Mouse (Mus musculus) adrenal gland, postnatal 4 days (tissue): ENCODE results near the gene Izumo4. TPM values are rescaled to one million over a fixed set of nuclear protein-coding genes. Genes with fewer than 3 reads are reported as not detected.

Experiments
- DNase-seq, 2 experiments: peaks; one replicate each; pipeline ENCODE4 v3.0.0; 2021 to 2022; ENCODE audit warnings: low spot score in 2 of 2, mixed read lengths in 2 of 2
- total RNA-seq, 2 experiments: library from RNA; stranded (reverse); gene quantifications; 2 replicates each; pipeline ENCODE4 v1.2.3; 2021

Izumo4 gene
- total RNA-seq, 2 experiments from 2014 or later: 18.3 to 24.9 TPM

GRCm38 (mm10) chr10:80669018-80669417 is 33.0 kb upstream of the Izumo4 start:
- no peak for DNase-seq

- no peak for DNase-seq
These were observed 32.1 kb upstream of the Izumo4 start for GRCm38 (mm10) chr10:80669737-80670485.

DNA sequence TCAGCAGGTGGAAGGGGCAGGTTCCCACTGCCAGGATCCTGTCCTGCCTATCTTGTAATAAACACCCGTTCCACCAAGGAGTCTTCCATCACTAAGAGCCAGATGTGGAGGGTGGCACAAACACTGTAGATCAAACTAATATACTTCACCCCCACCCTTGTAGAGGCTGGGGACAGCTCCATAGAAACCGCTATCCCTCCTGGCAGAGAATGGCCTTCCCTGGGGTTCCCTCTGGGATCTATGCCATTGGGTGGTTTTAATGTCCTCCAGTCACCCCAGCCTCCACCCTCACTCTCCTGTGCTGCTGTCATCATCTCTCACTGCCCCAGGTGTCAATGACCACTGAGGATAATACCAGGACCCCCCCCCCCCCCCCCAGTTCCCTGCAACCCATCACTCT is 31.5 kb upstream of the Izumo4 start:
- DNase-seq: no peak

DNA sequence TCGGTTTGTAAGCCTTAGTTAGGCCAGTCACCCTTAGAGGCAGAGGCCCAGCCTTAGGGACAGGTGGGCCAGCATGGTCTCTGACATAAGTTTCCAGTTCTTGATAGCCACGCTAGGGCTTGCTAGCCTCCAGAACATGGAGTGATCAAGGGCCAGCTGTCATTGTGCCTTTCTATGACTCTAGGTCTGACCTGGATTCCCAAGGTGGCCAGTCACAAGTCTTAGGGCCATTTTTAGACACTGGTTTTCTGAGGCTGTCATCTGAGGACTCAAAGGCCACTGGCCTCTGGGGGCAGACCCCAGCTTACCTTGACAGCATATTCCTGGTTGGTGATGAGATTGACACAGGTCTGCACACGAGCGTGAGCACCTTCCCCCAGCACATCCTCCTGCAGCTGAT is 30.7 kb upstream of the Izumo4 start:
- no peak for DNase-seq

- DNase-seq: no peak
These were observed 29.9 kb upstream of the Izumo4 start for GRCm38 (mm10) chr10:80671936-80672690.

- no peak for DNase-seq
These were observed 28.3 kb upstream of the Izumo4 start for GRCm38 (mm10) chr10:80673690-80674089.

DNA sequence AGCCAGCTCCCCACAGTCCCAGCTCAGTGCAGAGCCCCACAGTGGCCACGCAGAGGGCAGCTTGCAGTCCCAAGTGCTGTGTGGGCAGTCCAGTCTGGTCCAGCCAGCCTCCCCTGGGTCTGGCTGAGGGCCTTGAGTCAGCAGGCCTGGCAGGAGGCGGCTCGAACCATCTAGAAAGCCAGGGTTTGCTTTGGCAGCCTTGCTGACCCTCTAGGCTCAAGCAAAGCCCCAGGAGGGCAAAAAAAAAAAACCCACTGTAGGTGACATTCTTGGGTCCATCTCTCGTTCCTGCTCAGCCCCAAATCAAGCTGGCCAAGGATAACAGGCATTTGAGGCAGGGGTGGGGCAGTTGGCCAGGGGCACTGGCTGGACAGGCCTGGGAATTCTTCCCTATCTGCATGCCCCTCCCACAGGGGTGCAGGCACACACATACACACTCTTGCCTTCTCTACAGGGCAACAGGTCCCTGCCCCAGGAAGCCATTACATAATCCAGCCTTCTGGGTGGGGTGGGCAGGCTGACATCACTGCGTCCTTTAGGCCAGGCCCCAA is 27.7 kb upstream of the Izumo4 start:
- DNase-seq: no peak

DNA sequence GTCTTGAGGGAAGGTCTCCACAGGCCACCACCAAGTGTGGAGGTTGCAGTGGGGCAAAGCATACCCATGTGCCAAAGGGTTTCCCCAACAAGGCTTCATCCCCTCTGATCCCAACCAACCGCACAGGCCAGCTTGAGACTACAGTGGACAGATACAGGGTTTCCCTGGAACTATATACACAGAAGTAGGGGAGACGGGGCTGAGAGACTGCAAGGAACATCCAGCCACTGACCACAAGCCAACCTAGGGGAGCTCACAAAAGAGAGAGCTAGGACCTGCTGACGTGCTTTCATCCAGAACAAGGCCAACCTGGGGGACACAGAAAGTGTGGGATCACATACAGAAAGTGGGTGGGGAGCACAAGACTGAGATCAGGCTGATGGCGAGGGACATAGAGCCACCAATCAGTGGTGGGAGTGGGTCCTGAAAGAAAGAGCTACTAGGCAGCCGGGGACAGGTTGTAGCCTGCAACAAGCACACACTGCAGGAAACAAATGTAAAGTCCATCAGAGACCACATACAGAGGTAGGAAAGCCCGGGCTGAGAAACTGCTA is 27.1 kb upstream of the Izumo4 start:
- DNase-seq: no peak

- no peak for DNase-seq
These were observed 26.4 kb upstream of the Izumo4 start for GRCm38 (mm10) chr10:80675405-80676197.

DNA sequence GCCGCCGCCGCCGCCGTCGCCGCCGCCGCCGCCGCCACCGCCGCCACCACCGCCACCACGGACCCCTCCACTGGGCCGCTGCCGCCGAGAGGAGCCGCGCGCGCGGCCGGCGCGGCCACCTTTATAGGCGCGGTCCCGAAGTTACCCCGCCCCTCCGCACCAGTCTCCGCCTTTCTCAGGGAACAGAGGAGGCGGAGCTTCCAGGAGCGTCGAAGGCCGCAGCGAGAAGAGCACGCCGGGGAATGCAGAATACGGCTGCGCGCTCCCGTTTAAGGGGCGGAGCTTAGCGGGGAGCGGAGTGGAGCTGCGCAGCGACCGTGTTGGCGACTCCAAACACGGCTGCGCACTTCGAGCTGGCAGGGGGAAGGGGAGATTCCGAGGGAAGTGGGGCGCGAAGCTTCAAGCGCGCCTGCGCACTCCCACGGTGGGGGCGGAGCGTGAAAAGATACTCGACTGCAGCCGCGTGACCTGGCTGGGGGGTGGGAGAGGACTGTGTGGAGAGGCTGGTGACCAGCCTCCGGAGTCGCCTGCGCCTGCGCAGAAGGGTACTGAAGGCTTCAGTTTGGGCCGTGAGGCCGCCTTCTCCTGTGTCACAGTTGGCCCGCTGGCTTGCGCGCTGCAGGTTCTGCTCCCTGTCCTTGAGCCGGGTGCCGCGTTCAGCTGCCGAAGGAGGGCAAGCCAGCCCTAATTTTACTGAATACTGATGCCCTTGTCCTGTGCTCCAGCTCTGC is 25.6 kb upstream of the Izumo4 start:
- peak; percentile 99 for DNase-seq

GRCm38 (mm10) chr10:80677128-80677875 is 24.7 kb upstream of the Izumo4 start:
- no peak for DNase-seq

- DNase-seq: peak; percentile 67 to 87
These were observed 24.0 kb upstream of the Izumo4 start, which contains the start of gene Mknk2 for GRCm38 (mm10) chr10:80677942-80678436. Mknk2 (minus strand) TSS chr10:80678112.

DNA sequence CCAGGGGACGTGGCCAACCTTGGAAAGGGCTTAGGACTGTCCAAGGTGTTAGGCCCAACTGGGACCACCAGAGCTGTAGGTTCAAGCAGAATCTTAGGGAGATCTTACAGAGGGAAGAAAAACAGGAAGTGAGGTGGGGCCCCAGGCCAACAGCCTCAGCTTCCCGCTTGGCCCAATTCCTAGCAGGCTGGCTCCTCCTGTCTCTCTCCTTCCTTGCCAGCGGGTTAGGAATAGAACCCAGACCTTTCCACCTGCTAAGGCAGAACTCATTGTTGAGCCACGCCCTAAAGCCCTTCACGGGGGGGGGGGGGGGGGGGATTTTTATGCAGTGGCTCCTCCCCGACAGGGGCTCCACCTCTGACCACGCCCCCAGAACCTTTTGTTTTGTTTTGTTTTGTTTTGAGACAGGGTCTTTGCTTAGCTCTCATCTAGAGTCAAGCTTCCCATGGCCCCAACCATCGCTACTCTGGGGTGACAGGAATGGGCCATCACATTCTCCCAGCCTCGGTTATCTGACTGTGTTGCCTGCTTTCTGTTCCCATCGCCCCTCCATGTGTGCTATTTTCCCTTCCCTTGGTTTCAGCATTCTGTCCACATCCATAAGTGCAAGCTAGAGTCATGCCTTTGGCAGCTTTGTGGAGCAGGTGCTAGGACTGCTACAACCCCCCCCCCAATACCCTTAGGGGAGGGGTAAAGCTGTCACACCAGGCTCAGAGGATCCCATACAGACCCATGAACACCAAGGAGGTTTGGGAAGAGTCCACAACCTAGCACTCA is 23.2 kb upstream of the Izumo4 start:
- DNase-seq: no peak

- DNase-seq: no peak
These were observed 22.3 kb upstream of the Izumo4 start for GRCm38 (mm10) chr10:80679556-80680259.

- no peak for DNase-seq
These were observed 21.7 kb upstream of the Izumo4 start for GRCm38 (mm10) chr10:80680260-80680696.

- no peak for DNase-seq
These were observed 20.0 kb upstream of the Izumo4 start for GRCm38 (mm10) chr10:80682003-80682402.

GRCm38 (mm10) chr10:80683647-80684046 is 18.3 kb upstream of the Izumo4 start:
- DNase-seq: no peak

DNA sequence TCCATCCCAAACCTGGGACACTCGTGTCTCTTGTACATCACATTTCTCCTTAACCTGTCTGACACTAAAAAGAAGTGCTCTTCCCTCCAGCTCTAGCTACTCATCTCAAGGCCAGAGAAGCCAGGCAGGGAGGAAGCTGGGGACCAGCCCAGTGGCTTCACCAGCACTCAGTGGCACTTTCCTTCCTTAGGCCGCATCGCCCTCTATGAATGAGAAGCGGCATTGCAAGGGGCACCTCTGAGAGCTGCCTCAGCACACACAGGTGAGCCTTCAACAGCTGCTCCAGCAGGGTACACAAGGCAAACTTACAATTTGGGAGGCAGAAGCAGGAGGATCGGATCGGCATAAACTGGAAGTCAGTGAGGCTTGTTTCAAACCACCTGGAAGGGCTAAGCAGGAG is 17.8 kb upstream of the Izumo4 start:
- peak in 1 of 2 experiments; percentile 62 for DNase-seq
